12 mouse cellular contexts compared by ENCODE assay signal in the genomic region with DNA sequence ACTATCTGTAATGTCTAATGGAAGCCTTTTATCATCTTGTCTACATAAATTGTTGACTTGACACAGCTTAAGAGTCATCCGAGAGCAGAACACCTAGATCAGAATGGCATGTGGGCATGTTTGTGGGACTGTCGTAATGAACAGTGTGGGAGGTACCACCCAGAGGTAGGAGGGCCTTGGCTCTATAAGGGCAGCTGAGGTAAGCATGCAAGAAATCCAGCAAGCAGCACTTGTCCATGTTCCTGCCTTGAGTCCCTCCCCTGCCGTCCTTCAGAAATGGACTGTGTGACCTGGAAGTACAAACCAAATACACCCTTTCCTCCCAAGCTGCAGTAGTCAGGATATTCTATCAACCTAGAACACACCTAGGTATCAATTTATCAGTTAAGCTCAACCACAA.
"Had no signal": no experiment of that assay in that cellular context is flagged by ENCODE, and none has a peak within 500 bp of the region (broad histone marks: within the 10 kb centered on the region; RNA-seq: fewer than 3 reads in every experiment).

No protein-coding gene starts in this region.

- DNase-seq: right cerebral cortex, postnatal 25 days had no signal

- H3K4me2 ChIP-seq: kidney, embryonic 15.5 days; limb, embryonic 12.5 days; limb, embryonic 15.5 days; liver, embryonic 12.5 days; liver, embryonic 15.5 days; midbrain, embryonic 13.5 days; neural tube, embryonic 13.5 days had no signal

- H3K4me3 ChIP-seq: kidney, embryonic 15.5 days; limb, embryonic 12.5 days; limb, embryonic 15.5 days; liver, embryonic 12.5 days; liver, embryonic 15.5 days; megakaryocyte, embryonic 14.5 days; midbrain, embryonic 10.5 days; midbrain, embryonic 13.5 days; myocyte; neural tube, embryonic 13.5 days had no signal

- H3K27ac ChIP-seq: kidney, embryonic 15.5 days; limb, embryonic 12.5 days; limb, embryonic 15.5 days; liver, embryonic 12.5 days; liver, embryonic 15.5 days; midbrain, embryonic 10.5 days; midbrain, embryonic 13.5 days; neural tube, embryonic 13.5 days had no signal

- H3K9ac ChIP-seq: kidney, embryonic 15.5 days; limb, embryonic 12.5 days; limb, embryonic 15.5 days; liver, embryonic 12.5 days; liver, embryonic 15.5 days; midbrain, embryonic 13.5 days; neural tube, embryonic 13.5 days had no signal

- H3K9me3 ChIP-seq: kidney, embryonic 15.5 days; limb, embryonic 12.5 days; limb, embryonic 15.5 days; liver, embryonic 12.5 days; liver, embryonic 15.5 days; megakaryocyte, embryonic 14.5 days; midbrain, embryonic 10.5 days; midbrain, embryonic 13.5 days; neural tube, embryonic 13.5 days had no signal

- H3K27me3 ChIP-seq: kidney, embryonic 15.5 days; limb, embryonic 12.5 days; limb, embryonic 15.5 days; liver, embryonic 12.5 days; liver, embryonic 15.5 days; megakaryocyte, embryonic 14.5 days; midbrain, embryonic 13.5 days; neural tube, embryonic 13.5 days had no signal

- ATAC-seq: liver, embryonic 12.5 days; midbrain, embryonic 13.5 days; midbrain, embryonic 16.5 days had no signal
